Mouse (Mus musculus): Measurements from ENCODE around the gene Igfbp1. TPM values are rescaled to one million over a fixed set of nuclear protein-coding genes. Genes with fewer than 3 reads are reported as not detected.

Igfbp1 gene
- polyA plus RNA-seq, 1 experiment from 2014 or later = 0.12 TPM

GRCm38 (mm10) chr11:7173664-7174063 lies 23.9 kb upstream of the Igfbp1 start:
- H3K36me3 ChIP-seq (replicated peaks) = no peaks in the 10 kb centered on the region; the same call in 1 of the 2 replicates
- WGBS = 89% methylated on average over 6 of the region's 6 CpGs
- no peak overlapping the region for H3K27ac ChIP-seq (replicated peaks)
- no peak overlapping the region for H3K4me3 ChIP-seq
- DNase-seq (ENCODE audit: low spot score) = no peak
- no peaks in the 10 kb centered on the region for H3K27me3 ChIP-seq (replicated peaks; ENCODE audit: low read depth, poor library complexity, severe bottlenecking)
- no peaks in the 10 kb centered on the region for H3K9me3 ChIP-seq
- H3K4me1 ChIP-seq = peaks cover 4% of the 10 kb centered on the region; the same call in 1 of the 2 replicates

GRCm38 (mm10) chr11:7178724-7179123 lies 18.9 kb upstream of the Igfbp1 start:
- DNase-seq (ENCODE audit: low spot score) = no peak
- 80% methylated on average over 4 of the region's 4 CpGs for WGBS

GRCm38 (mm10) chr11:7179276-7179675 lies 18.3 kb upstream of the Igfbp1 start:
- peaks cover 14% of the 10 kb centered on the region for H3K4me1 ChIP-seq
- no peaks in the 10 kb centered on the region for H3K27me3 ChIP-seq (replicated peaks; ENCODE audit: low read depth, poor library complexity, severe bottlenecking)
- H3K9me3 ChIP-seq = no peaks in the 10 kb centered on the region
- DNase-seq (ENCODE audit: low spot score) = no peak
- H3K27ac ChIP-seq (replicated peaks) = no peak overlapping the region
- 83% methylated on average over 2 of the region's 2 CpGs for whole genome bisulfite sequencing
- no peaks in the 10 kb centered on the region for H3K36me3 ChIP-seq (replicated peaks)
- no peak overlapping the region for H3K4me3 ChIP-seq

More at GRCm38 (mm10) chr11:7178724-7179123, 18.9 kb upstream of the Igfbp1 start:
- Histone ChIP-seq H3K4me1 (peaks cover 10% of the 10 kb centered on the region), H3K4me3 (no peak overlapping the region), H3K9me3 (no peaks in the 10 kb centered on the region), H3K36me3 (replicated peaks) (no peaks in the 10 kb centered on the region), H3K27ac (replicated peaks) (no peak overlapping the region), H3K27me3 (replicated peaks; ENCODE audit: low read depth, poor library complexity, severe bottlenecking) (no peaks in the 10 kb centered on the region)

- H3K36me3 ChIP-seq (replicated peaks) = no peaks in the 10 kb centered on the region
Observed at GRCm38 (mm10) chr11:7182409-7183042, 15.1 kb upstream of the Igfbp1 start.

GRCm38 (mm10) chr11:7184420-7184819 lies 13.2 kb upstream of the Igfbp1 start:
- H3K4me3 ChIP-seq = no peak overlapping the region
- H3K4me1 ChIP-seq = peaks cover 37% of the 10 kb centered on the region
- 18% methylated on average over 1 of the region's 1 CpGs for WGBS
- no peaks in the 10 kb centered on the region for H3K9me3 ChIP-seq
- no peaks in the 10 kb centered on the region for H3K36me3 ChIP-seq (replicated peaks)
- no peak overlapping the region for H3K27ac ChIP-seq (replicated peaks)
- no peaks in the 10 kb centered on the region for H3K27me3 ChIP-seq (replicated peaks; ENCODE audit: low read depth, poor library complexity, severe bottlenecking)
- no peak for DNase-seq (ENCODE audit: low spot score)

More at GRCm38 (mm10) chr11:7182409-7183042, 15.1 kb upstream of the Igfbp1 start:
- peaks cover 35% of the 10 kb centered on the region for H3K4me1 ChIP-seq
- DNase-seq (ENCODE audit: low spot score) = no peak
- no peaks in the 10 kb centered on the region for H3K27me3 ChIP-seq (replicated peaks; ENCODE audit: low read depth, poor library complexity, severe bottlenecking)
- no peak overlapping the region for H3K4me3 ChIP-seq
- no peaks in the 10 kb centered on the region for H3K9me3 ChIP-seq
- H3K27ac ChIP-seq (replicated peaks) = no peak overlapping the region
- WGBS = 38% methylated on average over 8 of the region's 8 CpGs

- Histone ChIP-seq H3K36me3 (replicated peaks) (no peaks in the 10 kb centered on the region), H3K27me3 (replicated peaks; ENCODE audit: low read depth, poor library complexity, severe bottlenecking) (no peaks in the 10 kb centered on the region), H3K4me3 (no peak overlapping the region), H3K9me3 (no peaks in the 10 kb centered on the region), H3K27ac (replicated peaks) (no peak overlapping the region), H3K4me1 (peaks cover 34% of the 10 kb centered on the region)
- 38% methylated on average over 8 of the region's 8 CpGs for WGBS
- no peak for DNase-seq (ENCODE audit: low spot score)
Observed at GRCm38 (mm10) chr11:7187472-7187871, 10.1 kb upstream of the Igfbp1 start.

GRCm38 (mm10) chr11:7188469-7188868 lies 9.1 kb upstream of the Igfbp1 start, which contains the start of gene Gm11985:
Gene Gm11985, minus strand, starts transcription at chr11:7188569.
- Histone ChIP-seq H3K27me3 (replicated peaks; ENCODE audit: low read depth, poor library complexity, severe bottlenecking) (no peaks in the 10 kb centered on the region), H3K27ac (replicated peaks) (no peak within 1 kb of the TSS), H3K9me3 (no peaks in the 10 kb centered on the region), H3K4me1 (peaks cover 34% of the 10 kb centered on the region), H3K4me3 (no peak within 1 kb of the TSS), H3K36me3 (replicated peaks) (no peaks in the 10 kb centered on the region)
- DNase-seq (ENCODE audit: low spot score) = no peak
- WGBS = 94% methylated on average over 13 of the region's 13 CpGs

- no peak overlapping the region for H3K4me3 ChIP-seq
- no peaks in the 10 kb centered on the region for H3K36me3 ChIP-seq (replicated peaks)
- DNase-seq (ENCODE audit: low spot score) = no peak
- H3K9me3 ChIP-seq = no peaks in the 10 kb centered on the region; the same call in 1 of the 2 replicates
- 71% methylated on average over 6 of the region's 6 CpGs for WGBS
- no peaks in the 10 kb centered on the region for H3K27me3 ChIP-seq (replicated peaks; ENCODE audit: low read depth, poor library complexity, severe bottlenecking)
- H3K27ac ChIP-seq (replicated peaks) = no peak overlapping the region
- H3K4me1 ChIP-seq = peaks cover 14% of the 10 kb centered on the region
Observed at GRCm38 (mm10) chr11:7192710-7193109, 4.9 kb upstream of the Igfbp1 start.

- Histone ChIP-seq H3K9me3 (no peaks in the 10 kb centered on the region; the same call in 1 of the 2 replicates), H3K4me3 (no peak overlapping the region), H3K4me1 (peaks cover 19% of the 10 kb centered on the region), H3K27me3 (replicated peaks; ENCODE audit: low read depth, poor library complexity, severe bottlenecking) (0 out of 2 replicates have a peak, but pooled peaks cover 4% of the 10 kb centered on the region), H3K36me3 (replicated peaks) (no peaks in the 10 kb centered on the region), H3K27ac (replicated peaks) (no peak overlapping the region)
- WGBS = 79% methylated on average over 9 of the region's 9 CpGs
- DNase-seq (ENCODE audit: low spot score) = no peak
Observed at GRCm38 (mm10) chr11:7193134-7193533, 4.4 kb upstream of the Igfbp1 start.

GRCm38 (mm10) chr11:7194432-7195311 lies 2.9 kb upstream of the Igfbp1 start:
- DNase-seq (ENCODE audit: low spot score) = no peak
- peaks cover 19% of the 10 kb centered on the region for H3K4me1 ChIP-seq
- H3K27ac ChIP-seq (replicated peaks) = no peak overlapping the region
- 0 out of 2 replicates have a peak, but pooled peaks cover 4% of the 10 kb centered on the region for H3K27me3 ChIP-seq (replicated peaks; ENCODE audit: low read depth, poor library complexity, severe bottlenecking)
- H3K4me3 ChIP-seq = no peak overlapping the region
- no peaks in the 10 kb centered on the region; the same call in 1 of the 2 replicates for H3K9me3 ChIP-seq
- WGBS = 93% methylated on average over 10 of the region's 10 CpGs
- H3K36me3 ChIP-seq (replicated peaks) = no peaks in the 10 kb centered on the region

GRCm38 (mm10) chr11:7195312-7195685 lies 2.3 kb upstream of the Igfbp1 start:
- Histone ChIP-seq H3K27ac (replicated peaks) (no peak overlapping the region), H3K4me1 (peaks cover 19% of the 10 kb centered on the region), H3K27me3 (replicated peaks; ENCODE audit: low read depth, poor library complexity, severe bottlenecking) (0 out of 2 replicates have a peak, but pooled peaks cover 4% of the 10 kb centered on the region), H3K4me3 (no peak overlapping the region), H3K9me3 (no peaks in the 10 kb centered on the region; the same call in 1 of the 2 replicates), H3K36me3 (replicated peaks) (no peaks in the 10 kb centered on the region)
- 95% methylated on average over 4 of the region's 4 CpGs for WGBS
- DNase-seq (ENCODE audit: low spot score) = no peak

- peak overlapping the region; percentile 58 for H3K27ac ChIP-seq (replicated peaks)
Observed at GRCm38 (mm10) chr11:7198006-7198405, 424 bp downstream of the Igfbp1 start.

More at GRCm38 (mm10) chr11:7198006-7198405, 424 bp downstream of the Igfbp1 start:
- H3K36me3 ChIP-seq (replicated peaks) = no peaks in the 10 kb centered on the region
- 89% methylated on average over 19 of the region's 19 CpGs for WGBS
- DNase-seq (ENCODE audit: low spot score) = no peak
- 0 out of 2 replicates have a peak, but pooled peaks cover 4% of the 10 kb centered on the region for H3K27me3 ChIP-seq (replicated peaks; ENCODE audit: low read depth, poor library complexity, severe bottlenecking)
- no peak overlapping the region for H3K4me3 ChIP-seq
- H3K9me3 ChIP-seq = no peaks in the 10 kb centered on the region; the same call in 1 of the 2 replicates
- H3K4me1 ChIP-seq = peaks cover 16% of the 10 kb centered on the region
